Mouse (Mus musculus): ENCODE results near the gene Shcbp1. TPM values are rescaled to one million over a fixed set of nuclear protein-coding genes. Genes with fewer than 3 reads are reported as not detected.
A peak's percentile ranks its signal among the peaks of the same experiment; 100 is the strongest.
"Not testable (repeated sequence)": the region's sequence is repeated elsewhere in the genome, so short reads cannot be mapped to it uniquely, and the experiment has no call there.

The Shcbp1 gene
- total and polyA plus RNA-seq, 3 experiments, result 1.8 to 89.9 (median 71.6) TPM

GRCm38 (mm10) chr8:4730942-4731341, 48.4 kb downstream of the Shcbp1 start:
- peaks cover 12% of the 10 kb centered on the region for H3K4me1 ChIP-seq (ENCODE audit: insufficient read depth, low read depth, low read length)
- TF ChIP-seq TAL1 (conservative IDR thresholded peaks at IDR 0.05; ENCODE audit: low read depth, low read length), result no peak
- no peak for TF ChIP-seq CTCF (IDR thresholded peaks at IDR 0.05; ENCODE audit: low read depth, low read length)
- TF ChIP-seq GATA2 (IDR thresholded peaks at IDR 0.05; ENCODE audit: borderline replicate concordance, low read depth, low read length), result no peak
- TF ChIP-seq GATA1 (IDR thresholded peaks at IDR 0.05; ENCODE audit: borderline replicate concordance, low read length), result no peak
- no peak for TF ChIP-seq POLR2AphosphoS5 (IDR thresholded peaks at IDR 0.05; ENCODE audit: insufficient replicate concordance, low read depth, low read length)
- ATAC-seq (ENCODE audit: extremely low read depth, insufficient number of reproducible peaks, low FRiP score, poor library complexity, severe bottlenecking) (peak; percentile 62), DNase-seq (ENCODE audit: low spot score) (no peak)
- H3K9me3 ChIP-seq (replicated peaks), result no peaks in the 10 kb centered on the region
- no peaks in the 10 kb centered on the region for H3K27me3 ChIP-seq (ENCODE audit: insufficient read depth, low read length)
- peaks cover under 1% of the 10 kb centered on the region for H3K36me3 ChIP-seq (replicated peaks)
- no peak overlapping the region for H3K4me3 ChIP-seq (ENCODE audit: low read depth, low read length)

GRCm38 (mm10) chr8:4715546-4715945, 63.8 kb downstream of the Shcbp1 start:
- Histone ChIP-seq H3K27me3 (ENCODE audit: insufficient read depth, low read length) (no peaks in the 10 kb centered on the region), H3K4me3 (ENCODE audit: low read depth, low read length) (no peak overlapping the region), H3K4me1 (ENCODE audit: insufficient read depth, low read depth, low read length) (no peaks in the 10 kb centered on the region), H3K9me3 (replicated peaks) (no peaks in the 10 kb centered on the region), H3K36me3 (replicated peaks) (no peaks in the 10 kb centered on the region)
- DNase-seq (ENCODE audit: low spot score), result no peak
- no peak for TF ChIP-seq GATA1 (IDR thresholded peaks at IDR 0.05; ENCODE audit: borderline replicate concordance, low read length)
- ATAC-seq (ENCODE audit: extremely low read depth, insufficient number of reproducible peaks, low FRiP score, poor library complexity, severe bottlenecking), result no peak

GRCm38 (mm10) chr8:4708346-4708745, 71.0 kb downstream of the Shcbp1 start:
- H3K27me3 ChIP-seq (ENCODE audit: insufficient read depth, low read length); H3K4me3 ChIP-seq (ENCODE audit: low read depth, low read length); DNase-seq (ENCODE audit: low spot score); H3K9me3 ChIP-seq (replicated peaks); ATAC-seq (ENCODE audit: extremely low read depth, insufficient number of reproducible peaks, low FRiP score, poor library complexity, severe bottlenecking); H3K4me1 ChIP-seq (ENCODE audit: insufficient read depth, low read depth, low read length); H3K36me3 ChIP-seq (replicated peaks): not testable (repeated sequence)

- H3K36me3 ChIP-seq (replicated peaks); H3K9me3 ChIP-seq (replicated peaks); H3K27me3 ChIP-seq (ENCODE audit: insufficient read depth, low read length); ATAC-seq (ENCODE audit: extremely low read depth, insufficient number of reproducible peaks, low FRiP score, poor library complexity, severe bottlenecking); H3K4me1 ChIP-seq (ENCODE audit: insufficient read depth, low read depth, low read length); H3K4me3 ChIP-seq (ENCODE audit: low read depth, low read length); DNase-seq (ENCODE audit: low spot score): not testable (repeated sequence)
These were observed 71.5 kb downstream of the Shcbp1 start for GRCm38 (mm10) chr8:4707916-4708315.

GRCm38 (mm10) chr8:4691634-4692033, 87.7 kb downstream of the Shcbp1 start:
- DNase-seq (ENCODE audit: low spot score), result no peak
- Histone ChIP-seq H3K27me3 (ENCODE audit: insufficient read depth, low read length) (no peaks in the 10 kb centered on the region), H3K4me3 (ENCODE audit: low read depth, low read length) (no peak overlapping the region), H3K36me3 (replicated peaks) (no peaks in the 10 kb centered on the region), H3K4me1 (ENCODE audit: insufficient read depth, low read depth, low read length) (no peaks in the 10 kb centered on the region), H3K9me3 (replicated peaks) (no peaks in the 10 kb centered on the region)
- no peak for TF ChIP-seq GATA1 (IDR thresholded peaks at IDR 0.05; ENCODE audit: borderline replicate concordance, low read length)
- no peak for TF ChIP-seq TAL1 (conservative IDR thresholded peaks at IDR 0.05; ENCODE audit: low read depth, low read length)
- TF ChIP-seq POLR2AphosphoS5 (IDR thresholded peaks at IDR 0.05; ENCODE audit: insufficient replicate concordance, low read depth, low read length), result no peak
- no peak for TF ChIP-seq CTCF (IDR thresholded peaks at IDR 0.05; ENCODE audit: low read depth, low read length)
- TF ChIP-seq GATA2 (IDR thresholded peaks at IDR 0.05; ENCODE audit: borderline replicate concordance, low read depth, low read length), result no peak
- ATAC-seq (ENCODE audit: extremely low read depth, insufficient number of reproducible peaks, low FRiP score, poor library complexity, severe bottlenecking), result no peak

Other genes with a start within 250 kb of the Shcbp1 start
- gene Zfp958, start 166.4 kb downstream of the Shcbp1 start, total RNA-seq (2014; fragmentation: Nextera tagmentation), result 22.9 and 27.0 TPM in 2 replicates
- gene Zfp958, start 166.4 kb downstream of the Shcbp1 start, total RNA-seq (2017), result 17.0 and 17.3 TPM in 2 replicates
- 0.65 and 0.78 TPM in 2 replicates for gene Zfp958, start 166.4 kb downstream of the Shcbp1 start, polyA plus RNA-seq (2012)